Mouse (Mus musculus) heart, embryonic 11.5 days (tissue): ENCODE measurements around the gene AI661453. TPM values are rescaled to one million over a fixed set of nuclear protein-coding genes. Genes with fewer than 3 reads are reported as not detected.

Experiments used
- polyA plus RNA-seq: library from polyadenylated mRNA; unstranded; fragments of >200 nt; fragmentation: Nextera tagmentation; extraction: Ambion mirVana; gene quantifications from 2 replicates; pipeline ENCODE4 v1.2.1, GENCODE M21; 2014

AI661453 gene
- polyA plus RNA-seq, 1 experiment from 2014 or later: 1.2 TPM

Other genes with a start within 250 kb of the AI661453 start
- gene Mrps10, start 67.7 kb upstream of the AI661453 start, polyA plus RNA-seq: 74.8 and 78.7 TPM in 2 replicates
- gene Guca1b, start 51.2 kb upstream of the AI661453 start, polyA plus RNA-seq: 1.2 and 2.5 TPM in 2 replicates
- 3.3 and 4.3 TPM in 2 replicates for gene Guca1a, start 36.0 kb upstream of the AI661453 start, polyA plus RNA-seq
- gene 1700001C19Rik, start 761 bp downstream of the AI661453 start, polyA plus RNA-seq: 1.2 and 2.2 TPM in 2 replicates
- gene Taf8, start 65.7 kb downstream of the AI661453 start, polyA plus RNA-seq: 15.9 and 18.3 TPM in 2 replicates
- gene Ccnd3, start 68.4 kb downstream of the AI661453 start, polyA plus RNA-seq: 559 and 565 TPM in 2 replicates
- gene Bysl, start 174.9 kb downstream of the AI661453 start, polyA plus RNA-seq: 26.8 TPM in 2 replicates
- 30.3 and 36.4 TPM in 2 replicates for gene Med20, start 175.0 kb downstream of the AI661453 start, polyA plus RNA-seq
- gene Gm20517, start 175.0 kb downstream of the AI661453 start, polyA plus RNA-seq: 1.6 and 1.8 TPM in 2 replicates
- gene Usp49, start 194.1 kb downstream of the AI661453 start, polyA plus RNA-seq: 2.7 and 3.7 TPM in 2 replicates